Mouse (Mus musculus) urinary bladder, postnatal 25 days (tissue): ENCODE measurements around the gene Psd4.

Source experiments
- DNase-seq: peaks from one replicate; pipeline ENCODE4 v3.0.0; 2022; ENCODE audit warnings: low spot score

Psd4 gene

GRCm38 (mm10) chr2:24367030-24367894, at the start of gene Psd4:
Psd4 (plus strand) TSS chr2:24367580.
- DNase-seq = peak; percentile 73

DNA sequence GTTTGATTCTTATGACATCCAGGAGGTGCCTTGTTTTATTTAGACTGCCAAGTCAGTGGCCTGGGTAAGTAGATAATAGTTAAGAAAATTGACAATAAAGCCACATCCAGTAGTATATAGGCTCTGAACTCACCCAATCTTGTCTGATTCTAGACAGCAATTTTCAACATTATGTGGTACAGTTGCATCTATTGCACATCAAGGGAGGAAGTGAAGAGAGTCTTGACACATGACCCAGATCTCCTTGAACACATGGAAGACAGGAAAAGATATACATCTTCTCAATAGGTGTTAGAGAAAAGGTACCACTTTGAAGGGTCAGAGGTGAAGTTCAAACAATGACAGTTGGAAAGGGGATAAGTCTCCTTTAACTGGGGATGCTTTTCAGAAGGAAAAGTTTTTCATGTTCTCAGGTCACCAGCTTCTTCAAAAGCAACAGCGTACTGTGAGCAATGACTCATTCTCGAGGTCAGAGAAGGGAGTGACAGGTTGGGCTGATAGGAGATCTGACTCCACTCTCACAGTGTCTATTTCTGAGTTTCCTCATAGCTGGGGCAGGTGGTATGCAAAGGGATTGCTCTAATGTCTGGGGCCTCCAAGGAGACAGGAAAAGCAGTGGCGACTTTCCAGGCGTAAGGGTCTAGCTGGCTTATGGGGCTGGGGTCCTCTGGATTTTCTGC, 49.3 kb upstream of the Psd4 start:
- DNase-seq = no peak

DNA sequence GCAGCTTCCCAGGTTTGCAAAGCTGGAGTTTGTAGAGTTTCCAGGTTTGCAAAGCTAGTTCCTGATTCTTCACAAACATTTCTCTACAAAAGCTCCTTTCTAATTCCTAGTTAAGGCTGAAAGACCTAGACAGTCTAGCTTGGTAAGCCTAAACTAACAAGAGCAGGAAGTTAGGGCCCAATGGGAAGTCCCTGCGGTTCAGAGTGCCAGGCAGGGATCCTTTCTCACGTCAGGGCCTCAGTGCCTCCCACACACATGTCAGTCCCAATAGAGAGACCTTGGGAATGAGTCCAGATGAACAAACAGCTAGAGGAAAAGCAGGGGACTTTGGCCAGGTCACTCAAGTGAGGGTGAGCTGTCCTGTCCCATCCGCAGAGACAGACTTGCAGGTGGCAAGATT, 32.0 kb upstream of the Psd4 start:
- no peak for DNase-seq

DNA sequence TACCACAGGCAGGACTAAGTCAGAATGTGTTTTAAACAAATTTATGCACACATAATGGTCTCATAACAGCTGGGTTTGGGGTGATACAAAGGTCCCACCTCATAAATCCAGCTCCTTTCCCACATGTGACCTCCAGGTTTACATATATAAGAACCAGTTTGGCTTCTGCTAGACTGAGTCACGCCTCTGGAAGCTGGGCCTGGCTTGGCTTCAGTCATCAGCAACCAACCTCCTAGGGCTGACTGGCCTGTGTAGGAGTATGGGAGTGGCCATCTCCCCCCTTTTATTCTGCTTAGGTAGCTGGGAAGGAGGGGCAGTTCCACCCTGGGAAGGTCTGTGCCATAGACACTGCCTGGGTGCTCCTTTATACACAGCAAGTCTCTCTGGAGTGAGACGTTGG, 30.8 kb upstream of the Psd4 start, which contains the start of gene Il1rn:
Il1rn (plus strand) TSS at position 309 of the 400 bp plus-strand sequence.
- DNase-seq = peak; percentile 14

GRCm38 (mm10) chr2:24341395-24341885, 25.9 kb upstream of the Psd4 start:
- DNase-seq = peak; percentile 0

DNA sequence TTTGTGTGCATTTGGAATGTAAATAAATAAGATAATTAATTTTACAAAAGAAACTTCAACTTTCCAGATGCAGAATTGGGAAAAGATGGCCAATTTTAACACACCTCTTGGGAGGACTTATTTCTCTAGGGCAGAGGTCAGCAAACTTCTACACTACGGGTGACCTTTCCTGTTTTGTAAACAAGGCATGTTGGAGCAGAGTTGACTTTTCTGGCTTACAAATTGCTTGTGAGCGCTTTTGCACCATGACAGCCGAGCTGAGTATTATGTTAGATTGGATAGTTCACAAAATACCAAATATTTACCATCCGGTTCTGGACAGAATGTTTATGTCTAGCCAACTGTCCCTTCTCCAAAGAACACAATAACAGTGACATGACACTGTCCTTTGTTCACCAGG, 22.8 kb upstream of the Psd4 start:
- DNase-seq = peak; percentile 0

DNA sequence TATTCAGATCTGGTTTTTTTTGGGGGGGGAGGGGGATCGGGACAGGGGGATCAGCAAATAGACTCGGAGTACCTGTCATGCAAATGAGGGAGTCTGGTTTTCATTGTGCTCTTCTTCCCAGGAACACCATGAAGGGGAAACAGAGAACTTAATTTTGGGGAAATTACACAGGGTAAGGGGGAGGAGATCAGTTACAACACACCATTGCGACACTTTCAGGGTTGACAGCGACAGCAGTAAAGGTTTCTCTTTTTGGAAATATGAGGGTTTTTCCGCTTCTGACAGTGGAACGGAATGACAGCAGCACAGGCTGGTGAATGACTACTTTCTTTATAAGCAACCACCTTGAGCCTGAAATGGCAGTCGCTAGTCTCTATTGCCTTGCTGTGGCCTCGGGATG, 22.3 kb upstream of the Psd4 start:
- DNase-seq = no peak

- no peak for DNase-seq
Observed at GRCm38 (mm10) chr2:24347926-24348325, 19.5 kb upstream of the Psd4 start.

DNA sequence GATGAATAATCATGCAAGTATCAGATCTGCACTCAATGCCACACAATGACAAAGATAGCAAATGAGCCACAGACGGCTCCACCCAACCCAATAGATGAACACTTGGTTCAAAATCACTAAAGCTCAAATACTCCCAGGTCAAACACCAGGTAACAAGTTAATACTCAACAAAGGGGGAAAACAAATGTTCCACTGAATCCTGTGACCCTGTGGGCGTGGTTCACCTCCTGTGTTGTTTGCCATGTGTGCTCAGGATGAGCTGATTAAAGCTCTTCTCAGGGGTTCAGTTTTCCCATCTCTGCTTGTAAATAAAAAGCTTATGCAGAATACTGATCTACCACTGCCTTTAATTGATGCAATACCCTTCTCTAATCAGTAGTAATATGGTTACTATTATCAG, 16.2 kb upstream of the Psd4 start:
- no peak for DNase-seq

- DNase-seq = no peak
Observed at GRCm38 (mm10) chr2:24353042-24353441, 14.3 kb upstream of the Psd4 start.

- no peak for DNase-seq
Observed at GRCm38 (mm10) chr2:24357642-24358041, 9.7 kb upstream of the Psd4 start.

DNA sequence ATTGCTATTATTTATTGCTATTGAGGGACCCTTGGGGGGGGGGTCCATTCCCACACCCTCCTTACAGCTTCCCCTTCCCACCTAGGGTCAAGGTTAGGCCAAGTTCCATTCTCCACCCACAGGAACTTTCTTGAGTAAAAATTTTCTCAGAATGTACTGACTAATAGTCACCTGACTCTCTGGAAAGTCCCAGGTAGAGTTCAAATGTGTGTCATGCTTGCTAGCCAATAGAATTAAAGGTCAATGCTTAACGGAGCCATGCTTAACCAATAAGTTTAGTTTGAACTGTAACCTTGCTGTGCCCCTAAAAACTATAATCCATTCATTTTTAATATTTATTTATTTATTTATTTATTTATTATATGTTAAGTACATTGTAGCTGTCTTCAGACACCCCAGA, 8.0 kb upstream of the Psd4 start:
- DNase-seq = no peak

DNA sequence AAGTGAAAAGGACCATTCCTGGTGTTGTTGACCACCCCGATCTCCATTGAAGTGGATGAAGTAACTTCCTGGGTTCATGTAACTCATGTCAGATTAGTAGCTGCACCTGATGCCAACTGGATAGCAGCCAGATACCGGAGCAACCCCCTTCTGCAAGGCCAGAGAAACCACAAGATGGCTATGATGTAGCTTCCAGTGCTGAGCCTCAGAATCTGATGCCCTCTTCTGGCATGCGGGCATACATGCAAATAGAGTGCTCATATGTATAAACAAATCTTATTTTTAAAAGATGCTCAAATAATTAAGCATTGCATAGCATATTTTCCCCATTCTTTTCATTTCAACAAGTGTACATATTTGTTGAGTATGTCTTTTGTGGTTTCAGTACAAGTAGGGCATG, 3.6 kb upstream of the Psd4 start:
- no peak for DNase-seq

- DNase-seq = no peak
Observed at GRCm38 (mm10) chr2:24366214-24366975, 985 bp upstream of the Psd4 start.

- no peak for DNase-seq
Observed at GRCm38 (mm10) chr2:24367895-24368261, 498 bp downstream of the Psd4 start.

GRCm38 (mm10) chr2:24378747-24379450, 11.5 kb downstream of the Psd4 start:
- no peak for DNase-seq

DNA sequence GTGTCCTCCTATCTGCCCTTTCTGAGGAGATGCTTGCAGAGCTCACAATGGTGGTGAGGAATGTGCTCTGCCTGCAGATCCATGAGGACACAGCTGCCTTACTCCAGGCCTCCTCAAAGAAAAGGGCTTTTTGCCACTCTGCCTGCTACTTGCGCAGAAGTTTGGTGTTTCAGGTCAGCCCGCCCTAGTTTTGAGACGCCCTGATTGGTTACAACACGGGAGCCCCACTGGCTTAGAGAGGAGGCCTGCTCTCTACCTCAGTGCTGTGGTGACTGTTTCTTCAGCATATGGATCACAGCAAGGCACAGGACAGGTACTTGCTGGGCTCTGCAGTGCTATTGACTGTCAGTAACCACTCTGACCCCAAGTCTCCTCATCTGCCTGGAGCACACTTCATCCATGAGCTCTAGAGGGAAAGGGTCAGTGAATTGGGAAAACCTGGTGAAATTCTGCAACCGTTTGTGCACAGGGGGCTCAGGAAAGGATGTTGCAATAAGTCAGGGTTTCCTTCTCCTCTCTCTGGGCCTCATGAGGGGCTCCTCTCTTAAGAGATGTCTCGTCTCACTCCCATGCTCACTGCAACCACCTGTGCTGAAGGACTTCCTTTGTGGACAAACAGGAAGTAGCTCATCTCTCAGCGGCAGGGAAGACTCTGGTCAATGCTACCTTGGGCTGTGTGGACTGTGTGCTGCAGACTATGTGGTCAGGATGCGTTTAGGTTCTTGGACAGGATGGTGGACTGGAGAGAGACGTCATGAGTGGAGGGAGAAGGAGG, 15.3 kb downstream of the Psd4 start:
- DNase-seq = no peak

DNA sequence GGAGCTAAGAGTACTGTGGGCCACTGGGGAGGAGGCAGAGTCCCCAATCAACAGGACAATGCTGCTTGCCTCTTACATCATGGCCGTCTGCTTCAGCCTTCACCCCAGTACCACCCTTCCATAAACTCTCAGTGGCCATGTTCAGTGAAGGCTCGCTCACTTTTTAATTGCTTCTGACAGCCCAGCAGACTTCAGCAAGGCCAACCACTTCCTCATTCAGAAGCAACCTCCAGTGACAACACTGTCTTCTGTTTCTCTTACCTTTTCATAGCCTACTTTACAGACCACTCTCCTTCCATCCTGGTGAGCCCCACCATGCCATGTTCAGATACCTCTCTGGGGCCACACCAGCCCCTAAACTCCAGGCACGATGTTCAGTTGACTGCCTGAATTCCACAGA, 16.3 kb downstream of the Psd4 start:
- no peak for DNase-seq

- no peak for DNase-seq
Observed at GRCm38 (mm10) chr2:24384393-24384792, 17.0 kb downstream of the Psd4 start.

- no peak for DNase-seq
Observed at GRCm38 (mm10) chr2:24385111-24385961, 18.0 kb downstream of the Psd4 start.
